Mouse (Mus musculus): ENCODE measurements around the gene Cys1. TPM values are rescaled to one million over a fixed set of nuclear protein-coding genes. Genes with fewer than 3 reads are reported as not detected.
"Not testable (repeated sequence)": the region's sequence is repeated elsewhere in the genome, so short reads cannot be mapped to it uniquely, and the experiment has no call there.

Gene Cys1
- polyA plus RNA-seq, 1 experiment, result 5.2 TPM

DNA sequence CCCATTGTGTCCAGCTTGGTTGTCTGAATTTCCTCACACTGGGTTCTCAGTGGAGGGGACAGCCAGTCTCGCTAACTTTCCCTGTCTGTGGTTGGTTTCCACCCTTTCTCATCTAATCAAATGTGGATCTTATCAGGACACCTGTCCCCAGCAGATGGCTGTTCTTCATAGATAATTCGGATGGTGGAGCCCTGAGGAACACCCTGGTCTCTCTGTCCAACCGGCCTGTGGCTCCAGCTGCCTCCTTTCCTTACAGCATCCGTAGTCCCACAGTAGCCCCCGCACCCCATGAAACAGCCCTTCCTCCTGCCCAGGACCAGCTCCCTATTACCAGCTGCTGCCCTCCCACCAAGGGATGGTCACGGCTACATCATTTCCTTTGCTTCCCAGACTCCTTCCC, 35.7 kb downstream of the Cys1 start:
- DNase-seq (ENCODE audit: low read depth), result no peak

- no peak for DNase-seq (ENCODE audit: low read depth)
Measured at GRCm38 (mm10) chr12:24644125-24644571, 37.5 kb downstream of the Cys1 start.

- no peak for DNase-seq (ENCODE audit: low read depth)
Measured at GRCm38 (mm10) chr12:24642370-24642802, 39.2 kb downstream of the Cys1 start.

GRCm38 (mm10) chr12:24638787-24639186, 42.8 kb downstream of the Cys1 start:
- not testable (repeated sequence) for DNase-seq (ENCODE audit: low read depth)

DNA sequence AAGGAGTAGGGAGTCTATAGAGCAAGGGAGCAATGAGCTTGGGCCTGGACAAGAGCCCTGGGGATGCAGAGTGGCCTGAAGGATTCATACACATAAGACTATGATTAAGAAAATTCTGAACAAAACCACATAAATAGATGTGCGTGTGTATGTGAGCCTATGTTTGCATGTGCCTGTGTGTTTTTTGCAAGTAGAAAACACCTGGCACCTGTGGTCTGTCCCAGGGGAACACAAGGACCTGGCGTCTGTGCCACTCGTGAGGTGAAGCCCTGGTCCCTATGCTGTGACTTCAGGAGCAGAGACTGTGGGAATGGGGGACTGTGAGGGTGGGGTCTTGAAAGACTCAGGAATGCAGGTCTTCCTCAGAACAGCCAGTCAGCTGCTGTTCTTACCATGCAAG, 47.0 kb downstream of the Cys1 start:
- no peak for DNase-seq (ENCODE audit: low read depth)

- DNase-seq (ENCODE audit: low read depth), result no peak
Measured at GRCm38 (mm10) chr12:24634212-24634611, 47.4 kb downstream of the Cys1 start.

GRCm38 (mm10) chr12:24633753-24634191, 47.8 kb downstream of the Cys1 start:
- no peak for DNase-seq (ENCODE audit: low read depth)

DNA sequence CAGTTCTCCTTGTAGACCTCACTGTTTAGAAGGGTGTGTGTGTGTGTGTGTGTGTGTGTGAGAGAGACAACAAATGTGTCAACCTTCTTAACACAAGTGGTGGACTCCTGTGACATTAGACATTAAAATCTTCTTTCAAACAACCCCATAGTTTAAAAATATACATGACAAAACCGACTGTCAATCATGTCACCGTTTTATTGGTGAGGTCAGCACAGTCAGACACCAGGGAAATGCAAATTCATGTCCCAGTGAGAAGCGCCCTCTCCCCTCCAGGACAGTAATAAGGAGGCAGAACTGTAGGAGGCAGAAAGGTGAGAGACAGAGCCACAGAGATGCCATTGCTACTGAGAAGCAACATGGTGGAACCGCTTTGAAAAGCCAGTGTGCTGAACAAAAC, 49.2 kb downstream of the Cys1 start:
- no peak for DNase-seq (ENCODE audit: low read depth)

DNA sequence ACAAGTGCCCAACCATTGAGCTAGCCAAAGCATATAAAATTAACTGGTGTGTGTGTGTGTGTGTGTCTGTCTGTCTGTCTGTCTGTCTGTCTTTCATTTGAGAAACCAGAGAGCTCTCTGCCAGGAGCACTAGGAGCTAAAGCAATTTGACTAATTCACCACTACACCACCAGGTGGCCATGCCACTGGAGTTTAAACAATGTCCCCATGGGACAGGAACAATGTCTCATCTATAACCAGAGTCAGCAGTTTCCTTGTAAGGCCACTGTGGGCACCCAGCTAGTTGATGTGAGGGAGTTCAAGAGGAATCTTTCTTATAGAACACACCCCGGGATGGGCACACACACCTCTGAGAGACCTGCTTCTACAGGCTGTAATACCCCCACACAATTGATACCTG, 51.4 kb downstream of the Cys1 start:
- no peak for DNase-seq (ENCODE audit: low read depth)

DNA sequence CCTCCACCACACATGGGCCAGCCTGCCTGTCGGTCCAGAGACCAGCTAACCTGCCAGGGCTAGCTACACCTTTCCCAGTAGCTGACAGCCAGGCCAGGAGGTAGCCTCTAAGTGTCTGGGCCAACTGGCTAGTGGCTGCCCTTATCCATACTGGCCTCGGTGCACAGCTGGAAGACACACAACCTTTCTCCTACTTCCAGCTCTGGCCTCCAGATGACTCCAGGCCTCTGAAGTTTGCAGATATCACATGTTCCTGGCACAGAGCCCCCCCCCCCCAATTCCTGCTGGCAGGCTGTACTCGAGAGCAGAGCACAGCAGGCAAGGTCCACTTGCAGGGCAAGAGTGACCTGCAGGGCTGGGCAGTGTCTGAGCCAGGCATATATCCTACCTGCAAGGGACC, 54.4 kb downstream of the Cys1 start:
- no peak for DNase-seq (ENCODE audit: low read depth)

- no peak for DNase-seq (ENCODE audit: low read depth)
Measured at GRCm38 (mm10) chr12:24626401-24626800, 55.2 kb downstream of the Cys1 start.

DNA sequence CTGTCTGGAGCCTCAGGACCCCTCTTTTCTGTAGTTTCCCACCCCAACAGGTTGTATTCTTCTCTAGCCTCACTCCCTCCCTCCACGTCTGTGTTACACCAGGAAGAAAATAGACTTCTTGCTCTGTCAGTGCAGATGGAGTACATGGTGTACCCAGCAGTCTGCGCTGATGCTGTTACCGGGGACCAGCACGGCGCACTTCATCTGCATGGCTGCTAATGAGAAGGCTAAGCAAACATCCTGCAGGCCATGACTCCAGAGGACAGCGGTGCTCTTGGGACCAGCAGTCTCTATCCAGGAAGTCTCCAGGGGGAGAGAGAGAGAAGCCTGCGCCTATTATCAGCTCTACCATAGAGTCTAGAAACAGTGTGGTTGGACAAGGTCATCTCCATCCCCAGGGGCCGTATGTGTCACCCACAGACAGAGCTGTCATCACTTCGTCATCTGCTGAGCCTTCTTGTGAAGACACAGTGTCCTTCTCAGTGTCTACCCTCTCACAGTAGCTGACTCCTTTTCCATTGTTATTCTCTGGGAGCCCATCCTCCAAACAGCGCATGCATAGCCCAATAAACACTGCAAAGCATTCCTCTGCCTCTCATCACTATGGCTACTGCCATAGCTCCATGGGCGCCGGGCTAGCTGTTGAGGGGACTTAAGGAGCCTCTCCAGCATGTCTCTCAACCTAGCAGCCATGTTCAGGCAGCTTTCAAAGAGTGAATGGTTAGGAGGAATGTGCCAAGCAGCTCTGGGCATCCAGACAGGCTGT, 57.9 kb downstream of the Cys1 start:
- DNase-seq (ENCODE audit: low read depth), result no peak

GRCm38 (mm10) chr12:24619436-24619835, 62.2 kb downstream of the Cys1 start:
- no peak for DNase-seq (ENCODE audit: low read depth)

Other genes starting within 250 kb of the Cys1 start
- 8.3 and 8.7 TPM in 2 replicates for gene Taf1b, start 183.5 kb downstream of the Cys1 start, polyA plus RNA-seq (2012; rRNA removed)
- gene Grhl1, start 109.5 kb downstream of the Cys1 start, polyA plus RNA-seq (2012; rRNA removed), result 6.7 and 8.4 TPM in 2 replicates
- 10.3 and 12.7 TPM in 2 replicates for gene Klf11, start 30.5 kb downstream of the Cys1 start, polyA plus RNA-seq (2012; rRNA removed)
- gene Rrm2, start 26.4 kb upstream of the Cys1 start, polyA plus RNA-seq (2012; rRNA removed), result 2.0 and 2.4 TPM in 2 replicates
- 22.6 and 27.8 TPM in 2 replicates for gene Mboat2, start 149.1 kb upstream of the Cys1 start, polyA plus RNA-seq (2012; rRNA removed)

All from gonadal fat pad, adult 2 months (tissue).